Mouse (Mus musculus) megakaryocyte, embryonic 14.5 days (primary cell): Measurements from ENCODE around the gene Il3.

Experiments
- FLI1 ChIP-seq: IDR thresholded peaks from 2 replicates; pipeline ENCODE4 v1.6.1; 2012; ENCODE audit warnings: low read length, inconsistent platforms, mixed read lengths
- GATA1 ChIP-seq: IDR thresholded peaks from 3 replicates; pipeline ENCODE4 v1.6.1; 2012; ENCODE audit warnings: mixed read lengths, low read length, inconsistent platforms, borderline replicate concordance

DNA sequence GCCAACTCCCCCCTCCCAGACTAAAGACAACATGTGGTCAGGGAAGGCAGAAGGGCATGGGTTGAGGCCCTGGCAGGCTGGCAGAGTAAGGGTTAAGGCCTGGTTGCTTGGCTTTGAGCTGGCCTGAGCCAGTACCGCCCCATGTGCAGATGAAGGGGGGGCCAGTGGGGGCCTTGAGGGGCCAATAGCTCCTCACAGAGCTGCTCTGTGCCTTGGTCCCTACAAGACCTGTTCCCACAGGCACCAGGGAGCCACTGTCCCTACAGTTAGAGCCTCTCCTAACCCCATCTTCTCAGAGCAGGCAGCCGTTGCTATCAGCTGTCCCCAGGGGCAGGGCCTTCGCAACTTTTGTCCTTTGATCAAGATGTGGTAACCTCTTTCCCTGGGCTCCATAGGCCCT lies 47.7 kb upstream of the Il3 start:
- no peak for TF ChIP-seq GATA1
- TF ChIP-seq FLI1: no peak
